Mouse (Mus musculus) stomach, postnatal 0 days (tissue): ENCODE measurements around the gene Coq9. TPM values are rescaled to one million over a fixed set of nuclear protein-coding genes. Genes with fewer than 3 reads are reported as not detected.

ENCODE experiments used
- ATAC-seq: fragments of 200-750 bp; cut with Nextera tagmentation; 2 replicates; pipeline ENCODE4 v1.8.0; 2017; ENCODE audit not compliant: low FRiP score, low TSS enrichment
- DNase-seq: peaks from one replicate; pipeline ENCODE4 v3.0.0-alpha.2; 2016; ENCODE audit warnings: low spot score
- H3K27ac ChIP-seq: fragments of 300-500 bp; sonication (generic); replicated peaks from 2 replicates; pipeline ENCODE4 v1.5.1; 2014; ENCODE audit warnings: mild to moderate bottlenecking, control low read depth
- H3K27me3 ChIP-seq: fragments of 300-500 bp; sonication (generic); 2 replicates; pipeline ENCODE4 v1.6.1; 2014; ENCODE audit warnings: low read length; ENCODE audit not compliant: control insufficient read depth, insufficient read depth
- H3K36me3 ChIP-seq: fragments of 300-500 bp; sonication (generic); 2 replicates; pipeline ENCODE4 v1.6.1; 2014; ENCODE audit warnings: low read length, mixed read lengths; ENCODE audit not compliant: control insufficient read depth, insufficient read depth
- H3K4me1 ChIP-seq: fragments of 300-500 bp; sonication (generic); replicated peaks from 2 replicates; pipeline ENCODE4 v1.6.1; 2014; ENCODE audit warnings: antibody characterized with exemption; ENCODE audit not compliant: control insufficient read depth, insufficient read depth
- H3K4me2 ChIP-seq: fragments of 300-500 bp; sonication (generic); replicated peaks from 2 replicates; pipeline ENCODE4 v1.6.1; 2014; ENCODE audit warnings: low read depth, mild to moderate bottlenecking, control low read depth, moderate library complexity
- H3K4me3 ChIP-seq: fragments of 300-500 bp; sonication (generic); 2 replicates; pipeline ENCODE4 v1.5.1; 2014; ENCODE audit warnings: low read depth, low read length, control low read depth
- H3K9ac ChIP-seq: fragments of 300-500 bp; sonication (generic); 2 replicates; pipeline ENCODE4 v1.6.1; 2014; ENCODE audit warnings: mild to moderate bottlenecking, low read length, control low read depth, mixed read lengths
- H3K9me3 ChIP-seq: fragments of 300-500 bp; sonication (generic); 2 replicates; pipeline ENCODE4 v1.6.1; 2016; ENCODE audit warnings: low read length; ENCODE audit not compliant: control insufficient read depth
- CTCF ChIP-seq: IDR thresholded peaks from 2 replicates; pipeline ENCODE4 v1.5.1; 2016; ENCODE audit warnings: antibody characterized with exemption, low read depth, mild to moderate bottlenecking, moderate library complexity
- EP300 ChIP-seq: optimal IDR thresholded peaks from 2 replicates; pipeline ENCODE3; 2016; ENCODE audit warnings: antibody characterized with exemption
- WGBS: fragments of 180-500 bp; shearing (Covaris S2); extraction: QIAGEN DNeasy Blood & Tissue Kit; methylation state at CpG from one replicate; pipeline ENCODE4 v1.1.7; 2014; 5-methylcytosine and 5-hydroxymethylcytosine counted together
- polyA plus RNA-seq: library from polyadenylated mRNA; unstranded; fragments of >200 nt; fragmentation: Nextera tagmentation; extraction: Ambion mirVana; gene quantifications from 2 replicates; pipeline ENCODE4 v1.2.1, GENCODE M21; 2015

Gene Coq9
- polyA plus RNA-seq, 1 experiment from 2014 or later = 62.3 TPM

- Histone ChIP-seq H3K4me1 (no peaks in the 10 kb centered on the region), H3K9me3 (no peaks in the 10 kb centered on the region), H3K27me3 (no peaks in the 10 kb centered on the region), H3K9ac (no peak overlapping the region), H3K27ac (no peak overlapping the region), H3K36me3 (no peaks in the 10 kb centered on the region), H3K4me2 (no peak overlapping the region), H3K4me3 (no peak overlapping the region)
- TF ChIP-seq CTCF = no peak
- TF ChIP-seq EP300 = no peak
- ATAC-seq = no peak
- 79% methylated on average over 6 of the region's 6 CpGs for WGBS
- no peak for DNase-seq
Measured at GRCm38 (mm10) chr8:94808372-94808771, 29.7 kb upstream of the Coq9 start.

DNA sequence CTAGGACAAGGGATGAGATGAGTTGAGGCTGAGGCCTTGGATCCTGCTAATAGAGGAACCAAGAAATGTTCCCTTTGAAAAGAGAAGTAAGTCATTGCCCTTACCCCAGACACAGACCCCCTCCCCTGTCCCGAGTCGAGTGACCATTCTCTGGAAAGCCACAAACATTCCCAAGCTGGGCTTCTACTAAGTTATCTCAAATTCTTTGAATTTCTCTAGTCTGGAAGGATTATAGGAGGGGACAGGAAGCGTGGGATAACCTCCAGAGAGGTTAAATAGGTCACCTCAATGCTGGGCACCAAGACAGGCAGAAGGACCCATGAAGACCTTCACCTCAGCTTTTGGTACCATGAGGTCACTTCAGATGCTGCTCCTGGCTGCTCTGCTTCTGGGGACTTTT is 28.0 kb upstream of the Coq9 start, which contains the start of gene Ccl17:
Ccl17 (plus strand) TSS at position 301 of the 400 bp plus-strand sequence.
- no peak within 1 kb of the TSS for H3K4me3 ChIP-seq
- H3K4me1 ChIP-seq = no peaks in the 10 kb centered on the region
- 48% methylated on average over 3 of the region's 3 CpGs for WGBS
- ATAC-seq (no peak), DNase-seq (no peak)
- no peaks in the 10 kb centered on the region for H3K36me3 ChIP-seq
- no peaks in the 10 kb centered on the region for H3K27me3 ChIP-seq
- H3K9me3 ChIP-seq = no peaks in the 10 kb centered on the region
- no peak within 1 kb of the TSS for H3K4me2 ChIP-seq
- TF ChIP-seq EP300 = no peak
- no peak for TF ChIP-seq CTCF
- no peak within 1 kb of the TSS for H3K27ac ChIP-seq
- H3K9ac ChIP-seq = no peak within 1 kb of the TSS

DNA sequence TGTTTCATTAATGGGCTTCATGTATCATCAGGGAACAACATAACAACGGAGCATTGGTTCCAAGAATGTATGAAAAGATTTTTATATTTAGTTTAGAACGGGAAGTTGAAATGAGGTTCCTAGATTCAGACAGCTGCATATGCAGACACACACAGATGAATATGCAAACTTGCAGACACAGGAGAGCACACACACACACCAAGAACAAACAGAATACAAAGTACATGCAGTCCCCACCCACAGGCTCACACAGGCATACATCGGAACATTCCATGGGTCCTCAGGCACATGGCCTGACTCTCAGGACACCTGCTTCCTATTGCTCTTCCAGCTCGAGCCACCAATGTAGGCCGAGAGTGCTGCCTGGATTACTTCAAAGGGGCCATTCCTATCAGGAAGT is 27.3 kb upstream of the Coq9 start:
- Histone ChIP-seq H3K27me3 (no peaks in the 10 kb centered on the region), H3K4me3 (no peak overlapping the region)
- TF ChIP-seq CTCF (no peak), EP300 (no peak)

GRCm38 (mm10) chr8:94811654-94812053 is 26.5 kb upstream of the Coq9 start:
- Histone ChIP-seq H3K4me2 (no peak overlapping the region), H3K27me3 (no peaks in the 10 kb centered on the region), H3K36me3 (no peaks in the 10 kb centered on the region), H3K9ac (no peak overlapping the region), H3K27ac (no peak overlapping the region), H3K9me3 (no peaks in the 10 kb centered on the region), H3K4me3 (no peak overlapping the region), H3K4me1 (no peaks in the 10 kb centered on the region)
- WGBS = 62% methylated on average over 6 of the region's 6 CpGs
- no peak for DNase-seq
- TF ChIP-seq CTCF = no peak
- no peak for ATAC-seq

More for the DNA sequence above, 27.3 kb upstream of the Coq9 start:
- DNase-seq = no peak
- H3K4me2 ChIP-seq = no peak overlapping the region
- H3K9me3 ChIP-seq = no peaks in the 10 kb centered on the region
- 56% methylated on average over 5 of the region's 5 CpGs for WGBS
- ATAC-seq = peak; percentile 30; the same call in 1 of the 2 replicates
- H3K36me3 ChIP-seq = no peaks in the 10 kb centered on the region
- no peaks in the 10 kb centered on the region for H3K4me1 ChIP-seq
- no peak overlapping the region for H3K27ac ChIP-seq
- H3K9ac ChIP-seq = no peak overlapping the region

- peak; percentile 84 for TF ChIP-seq CTCF
- no peak for TF ChIP-seq EP300
- H3K4me3 ChIP-seq = no peak overlapping the region
- WGBS = 28% methylated on average over 6 of the region's 6 CpGs
- ATAC-seq = peak; percentile 31; the same call in 1 of the 2 replicates
- DNase-seq = peak; percentile 83
- no peak overlapping the region for H3K4me2 ChIP-seq
- no peak overlapping the region for H3K27ac ChIP-seq
- H3K9me3 ChIP-seq = no peaks in the 10 kb centered on the region
- no peaks in the 10 kb centered on the region for H3K4me1 ChIP-seq
- H3K36me3 ChIP-seq = no peaks in the 10 kb centered on the region
- H3K27me3 ChIP-seq = no peaks in the 10 kb centered on the region
- H3K9ac ChIP-seq = no peak overlapping the region
Measured at GRCm38 (mm10) chr8:94812645-94813098, 25.4 kb upstream of the Coq9 start.

- H3K4me3 ChIP-seq = no peak overlapping the region
- no peak overlapping the region for H3K27ac ChIP-seq
- DNase-seq (no peak), ATAC-seq (no peak)
- H3K9me3 ChIP-seq = no peaks in the 10 kb centered on the region
- no peak overlapping the region for H3K9ac ChIP-seq
- H3K4me1 ChIP-seq = no peaks in the 10 kb centered on the region
- no peaks in the 10 kb centered on the region for H3K27me3 ChIP-seq
- TF ChIP-seq EP300 (no peak), CTCF (peak; percentile 75)
- WGBS = 0% methylated on average over 1 of the region's 1 CpGs
- no peaks in the 10 kb centered on the region for H3K36me3 ChIP-seq
- no peak overlapping the region for H3K4me2 ChIP-seq
Measured at GRCm38 (mm10) chr8:94814556-94814955, 23.6 kb upstream of the Coq9 start.
